Mouse (Mus musculus) neural tube, embryonic 10.5 days (tissue): ENCODE data around the gene Ubqln5.

Source experiments
- DNase-seq: peaks from one replicate; pipeline ENCODE4 v3.0.0-alpha.2; 2017; ENCODE audit warnings: low spot score; ENCODE audit errors: extremely low spot score

The Ubqln5 gene

GRCm38 (mm10) chr7:104129726-104130125 lies at the start of gene Ubqln5:
TSS of gene Ubqln5 (minus strand) at chr7:104129826.
- DNase-seq = no peak

GRCm38 (mm10) chr7:104179074-104179473 lies 49.4 kb upstream of the Ubqln5 start:
- no peak for DNase-seq

GRCm38 (mm10) chr7:104178422-104179054 lies 48.9 kb upstream of the Ubqln5 start:
- DNase-seq = no peak

GRCm38 (mm10) chr7:104175085-104175484 lies 45.5 kb upstream of the Ubqln5 start:
- no peak for DNase-seq

- no peak for DNase-seq
Measured at GRCm38 (mm10) chr7:104169634-104170204, 40.1 kb upstream of the Ubqln5 start.

GRCm38 (mm10) chr7:104167105-104167504 lies 37.5 kb upstream of the Ubqln5 start:
- DNase-seq = no peak

DNA sequence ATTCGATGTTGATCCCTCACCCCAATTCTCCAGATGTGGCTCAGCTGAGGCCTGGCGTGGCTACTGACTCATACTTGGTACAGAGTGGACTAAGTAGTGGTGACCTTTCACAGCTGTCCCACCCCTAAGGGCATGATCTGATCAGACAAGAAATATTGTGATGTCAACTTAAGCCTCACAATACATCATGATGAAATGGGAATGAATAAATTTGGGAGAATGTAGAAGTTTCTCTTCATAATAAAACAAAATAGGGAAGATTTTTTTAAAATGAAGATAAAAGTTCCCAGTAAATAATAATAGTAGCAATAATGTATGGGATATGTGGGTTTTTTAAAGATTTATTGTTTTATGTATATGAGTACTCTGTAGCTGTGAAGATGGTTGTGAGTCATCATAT lies 20.8 kb upstream of the Ubqln5 start, which contains the start of gene Ubqlnl:
Gene Ubqlnl (minus strand): TSS at position 101 of the 400 bp plus-strand sequence.
- DNase-seq = no peak

GRCm38 (mm10) chr7:104143179-104143578 lies 13.6 kb upstream of the Ubqln5 start, which contains the start of gene Ubqln3:
TSS of gene Ubqln3 (minus strand) at chr7:104143279.
- DNase-seq = no peak

- no peak for DNase-seq
Measured at GRCm38 (mm10) chr7:104137305-104137704, 7.7 kb upstream of the Ubqln5 start, which contains the start of gene Olfr643. TSS of gene Olfr643 (minus strand) at chr7:104137405.

GRCm38 (mm10) chr7:104104757-104104972 lies 25.0 kb downstream of the Ubqln5 start, which contains the start of gene Olfr646:
TSS of gene Olfr646 (plus strand) at chr7:104104873.
- no peak for DNase-seq

- no peak for DNase-seq
Measured at GRCm38 (mm10) chr7:104103913-104104756, 25.5 kb downstream of the Ubqln5 start.

DNA sequence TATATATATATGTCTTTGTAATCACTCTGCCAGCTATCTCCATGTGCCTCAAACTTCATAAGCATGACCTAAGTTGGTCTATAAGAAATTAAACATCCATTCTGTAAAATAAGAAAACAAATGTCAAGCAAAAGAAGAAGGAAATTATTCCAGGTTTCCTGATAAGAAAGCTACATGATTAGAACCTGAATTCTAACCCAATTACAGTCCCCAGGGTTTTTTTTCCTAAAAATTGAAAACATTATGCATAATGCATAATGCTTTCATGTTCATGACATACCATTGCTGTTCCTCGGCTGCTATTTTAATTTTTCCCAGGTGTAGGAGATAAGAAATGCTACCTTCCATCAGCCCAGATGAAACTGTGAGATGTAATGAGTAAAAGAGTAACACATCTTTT lies 44.3 kb downstream of the Ubqln5 start, which contains the start of gene Olfr645:
Gene Olfr645 (minus strand): TSS at position 101 of the 400 bp plus-strand sequence.
- no peak for DNase-seq
